Mouse (Mus musculus) granulocyte monocyte progenitor cell, adult 5-6 weeks (primary cell): ENCODE data around the gene Hes6. TPM values are rescaled to one million over a fixed set of nuclear protein-coding genes. Genes with fewer than 3 reads are reported as not detected.

Source experiments
- ATAC-seq: replicated peaks from 2 replicates; pipeline ENCODE4 v1.8.0; 2016; ENCODE audit warnings: mild to moderate bottlenecking, moderate TSS enrichment, inconsistent platforms; ENCODE audit not compliant: poor library complexity, severe bottlenecking
- total RNA-seq, 2 experiments: library from RNA; stranded (forward) in 1 of 2; stranded (reverse) in 1 of 2; fragments of 200-712, 200-1000 nt in 1 of 2; fragments of >200 nt in 1 of 2; fragmentation: Nextera tagmentation in 1 of 2; gene quantifications; 2 replicates each; pipeline ENCODE4 v1.2.3; 2014 to 2017

Hes6 gene
- total RNA-seq, 2 experiments from 2014 or later: 29.1 to 45.9 TPM

DNA sequence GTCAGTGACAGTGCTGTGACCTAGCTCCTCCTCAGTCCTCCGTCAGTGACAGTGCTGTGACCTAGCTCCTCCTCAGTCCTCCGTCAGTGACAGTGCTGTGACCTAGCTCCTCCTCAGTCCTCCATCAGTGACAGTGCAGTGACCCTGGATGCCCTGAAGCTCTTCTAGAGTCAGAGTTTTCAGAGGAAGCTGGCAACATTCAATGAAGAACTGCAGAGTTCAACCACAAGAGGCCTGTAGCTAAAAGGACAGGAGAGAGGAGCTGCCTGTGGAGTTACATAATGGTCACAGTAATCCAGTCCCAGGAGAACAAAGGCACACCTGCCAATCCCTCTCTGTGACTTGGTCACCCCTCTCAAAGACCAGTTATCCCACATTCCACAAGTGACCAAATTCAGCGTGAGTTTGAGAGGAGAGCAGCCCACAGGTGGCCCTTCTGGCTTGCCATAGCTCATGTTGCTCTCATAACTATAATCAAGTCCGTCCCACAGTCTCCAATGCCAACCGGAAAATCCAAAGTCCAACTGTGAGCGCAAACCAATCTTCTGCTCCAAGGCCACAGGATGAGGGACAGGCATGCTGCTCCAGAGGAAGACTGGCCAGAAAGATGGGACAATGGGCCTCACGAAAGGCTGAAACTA is 28.6 kb upstream of the Hes6 start:
- ATAC-seq: no peak

GRCm38 (mm10) chr1:91441855-91442254 is 28.0 kb upstream of the Hes6 start:
- no peak for ATAC-seq

GRCm38 (mm10) chr1:91439776-91440175 is 25.9 kb upstream of the Hes6 start:
- no peak for ATAC-seq

GRCm38 (mm10) chr1:91437573-91437972 is 23.7 kb upstream of the Hes6 start:
- ATAC-seq: peak; percentile 86

- ATAC-seq: no peak
Measured at GRCm38 (mm10) chr1:91437083-91437400, 23.2 kb upstream of the Hes6 start.

DNA sequence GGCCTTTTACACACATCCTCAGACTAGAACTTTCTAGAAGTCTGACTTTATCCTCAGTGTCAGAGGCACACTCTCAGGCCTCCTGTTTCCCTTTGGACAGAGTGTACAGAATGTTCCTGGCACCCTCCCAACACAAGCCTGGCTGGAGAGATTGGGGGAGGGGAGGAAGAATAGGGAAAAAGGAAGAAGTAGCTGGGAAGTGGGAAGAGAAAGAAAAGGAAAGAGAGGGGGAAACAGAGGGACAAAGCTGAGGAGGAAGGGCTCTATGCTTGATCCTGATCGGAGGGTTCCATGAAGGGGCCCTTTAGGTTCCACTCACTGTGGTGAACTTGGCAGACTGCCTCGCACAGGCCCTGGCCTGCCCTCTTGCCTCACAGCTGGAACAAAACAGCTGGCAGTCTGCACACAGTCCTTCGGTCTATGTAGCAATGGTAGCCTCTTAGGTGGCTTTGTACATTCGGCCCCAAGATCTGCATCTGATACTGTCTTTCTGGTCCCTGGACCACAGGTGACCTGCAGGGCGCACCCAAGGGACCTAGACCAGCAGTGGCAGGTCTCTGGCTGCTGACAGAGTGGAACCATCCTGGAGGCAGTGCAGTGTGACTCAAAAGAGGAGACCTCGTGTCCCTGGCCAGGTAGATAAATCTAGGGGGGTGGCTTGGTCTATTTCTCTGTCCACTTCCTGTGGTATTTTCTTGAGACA is 22.7 kb upstream of the Hes6 start:
- ATAC-seq: peak; percentile 57

- no peak for ATAC-seq
Measured at GRCm38 (mm10) chr1:91435606-91436130, 21.8 kb upstream of the Hes6 start.

DNA sequence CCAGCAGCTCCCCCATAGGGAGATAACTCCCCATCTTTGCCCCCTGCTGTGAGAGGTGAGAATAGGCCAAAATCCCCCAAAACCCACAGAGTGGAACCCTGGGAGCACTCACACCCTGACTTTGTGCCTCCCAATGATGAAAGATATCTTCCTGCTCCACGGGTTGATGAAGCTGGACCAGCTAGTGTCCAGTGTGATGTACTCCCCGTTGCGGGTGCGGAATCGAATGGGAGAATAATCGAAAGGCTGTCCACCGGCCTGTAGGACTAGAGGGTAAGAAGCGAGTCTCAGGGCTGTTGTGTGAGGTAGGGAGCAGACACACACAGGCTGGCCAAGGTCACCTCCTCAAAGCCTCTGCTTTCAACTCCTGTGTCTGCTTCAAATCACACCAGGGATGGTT is 21.1 kb upstream of the Hes6 start:
- no peak for ATAC-seq

- ATAC-seq: no peak
Measured at GRCm38 (mm10) chr1:91430761-91431160, 16.9 kb upstream of the Hes6 start.

- no peak for ATAC-seq
Measured at GRCm38 (mm10) chr1:91429212-91429611, 15.4 kb upstream of the Hes6 start.

DNA sequence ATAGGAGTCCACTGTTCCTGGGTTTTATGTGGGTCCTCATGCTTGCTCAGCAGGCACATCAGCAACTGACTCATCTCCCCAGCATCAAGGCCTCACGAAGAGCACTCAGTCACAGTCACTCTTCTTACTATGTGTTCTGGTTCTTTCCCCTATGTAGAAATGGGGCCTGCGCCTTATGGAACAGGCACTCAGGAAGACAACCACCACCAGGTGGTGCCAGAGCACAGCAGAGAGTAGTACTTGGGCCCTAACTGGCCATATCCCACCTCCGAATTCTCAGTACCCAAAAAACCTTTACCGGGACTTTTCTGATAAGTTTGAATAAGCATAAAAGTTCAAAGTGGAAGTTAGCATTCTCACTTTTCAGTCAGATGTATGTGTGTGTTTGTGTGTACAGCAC is 14.8 kb upstream of the Hes6 start:
- peak; percentile 94 for ATAC-seq

- no peak for ATAC-seq
Measured at GRCm38 (mm10) chr1:91426397-91426796, 12.6 kb upstream of the Hes6 start.

- no peak for ATAC-seq
Measured at GRCm38 (mm10) chr1:91420601-91421065, 6.8 kb upstream of the Hes6 start.

DNA sequence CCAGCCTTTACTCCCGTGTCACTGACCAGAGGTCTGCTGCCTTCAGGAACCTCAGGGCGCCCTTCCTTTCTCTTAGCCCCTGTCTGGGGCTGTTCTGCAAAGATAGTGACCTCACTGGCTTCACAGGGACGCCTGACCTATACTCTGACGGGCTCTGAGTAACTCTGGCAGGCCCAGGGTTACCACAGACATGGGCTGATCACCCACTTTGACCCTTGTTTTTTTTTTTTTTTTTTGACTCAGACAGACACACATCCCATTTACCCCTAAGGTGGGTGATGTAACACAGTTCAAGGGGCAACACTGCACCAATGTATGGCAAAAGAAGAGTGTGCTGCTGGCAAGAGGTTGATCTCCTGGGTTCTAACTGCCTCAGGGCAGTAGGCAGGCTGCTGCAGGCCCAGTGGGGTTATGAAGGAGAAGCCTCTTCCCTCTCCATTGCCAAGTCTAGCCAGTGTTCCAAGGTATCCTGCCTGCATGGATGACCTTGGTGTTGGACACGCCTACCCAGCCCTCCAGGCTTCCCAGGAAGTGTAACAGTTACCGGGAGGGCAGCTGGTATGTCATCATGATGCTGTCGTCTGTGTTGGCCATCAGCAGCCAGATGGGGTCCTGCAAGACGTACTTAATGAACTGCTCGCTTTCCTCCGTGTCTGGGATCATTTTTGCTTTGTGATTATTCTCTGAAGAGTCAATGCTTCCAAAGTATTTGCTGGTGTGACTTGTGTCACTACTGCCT is 6.2 kb upstream of the Hes6 start:
- no peak for ATAC-seq

- ATAC-seq: no peak
Measured at GRCm38 (mm10) chr1:91417991-91418390, 4.2 kb upstream of the Hes6 start.

- no peak for ATAC-seq
Measured at GRCm38 (mm10) chr1:91415311-91415710, 1.5 kb upstream of the Hes6 start.

- ATAC-seq: no peak
Measured at GRCm38 (mm10) chr1:91414903-91415302, 1.1 kb upstream of the Hes6 start.

- ATAC-seq: no peak
Measured at GRCm38 (mm10) chr1:91413536-91413897, 321 bp downstream of the Hes6 start.

- ATAC-seq: peak; percentile 84
Measured at GRCm38 (mm10) chr1:91413030-91413506, 770 bp downstream of the Hes6 start.

- ATAC-seq: peak; percentile 24
Measured at GRCm38 (mm10) chr1:91412286-91413029, 1.4 kb downstream of the Hes6 start.
